Mouse (Mus musculus): Measurements from ENCODE around the gene Nusap1.

GRCm38 (mm10) chr2:119595308-119595707 lies 22.8 kb upstream of the Nusap1 start:
- no peak for TF ChIP-seq POLR2A (IDR thresholded peaks at IDR 0.05; ENCODE audit: low read depth, low read length)
- no peak for TF ChIP-seq CTCF (IDR thresholded peaks at IDR 0.05; ENCODE audit: extremely low read depth, insufficient read length, insufficient replicate concordance, low read depth, low read length)

Data from small intestine, adult 2 months (tissue).